Mouse (Mus musculus): Measurements from ENCODE around the gene Sbf2. TPM values are rescaled to one million over a fixed set of nuclear protein-coding genes. Genes with fewer than 3 reads are reported as not detected.

The Sbf2 gene
- polyA plus RNA-seq, 1 experiment from 2014 or later: 48.8 TPM

DNA sequence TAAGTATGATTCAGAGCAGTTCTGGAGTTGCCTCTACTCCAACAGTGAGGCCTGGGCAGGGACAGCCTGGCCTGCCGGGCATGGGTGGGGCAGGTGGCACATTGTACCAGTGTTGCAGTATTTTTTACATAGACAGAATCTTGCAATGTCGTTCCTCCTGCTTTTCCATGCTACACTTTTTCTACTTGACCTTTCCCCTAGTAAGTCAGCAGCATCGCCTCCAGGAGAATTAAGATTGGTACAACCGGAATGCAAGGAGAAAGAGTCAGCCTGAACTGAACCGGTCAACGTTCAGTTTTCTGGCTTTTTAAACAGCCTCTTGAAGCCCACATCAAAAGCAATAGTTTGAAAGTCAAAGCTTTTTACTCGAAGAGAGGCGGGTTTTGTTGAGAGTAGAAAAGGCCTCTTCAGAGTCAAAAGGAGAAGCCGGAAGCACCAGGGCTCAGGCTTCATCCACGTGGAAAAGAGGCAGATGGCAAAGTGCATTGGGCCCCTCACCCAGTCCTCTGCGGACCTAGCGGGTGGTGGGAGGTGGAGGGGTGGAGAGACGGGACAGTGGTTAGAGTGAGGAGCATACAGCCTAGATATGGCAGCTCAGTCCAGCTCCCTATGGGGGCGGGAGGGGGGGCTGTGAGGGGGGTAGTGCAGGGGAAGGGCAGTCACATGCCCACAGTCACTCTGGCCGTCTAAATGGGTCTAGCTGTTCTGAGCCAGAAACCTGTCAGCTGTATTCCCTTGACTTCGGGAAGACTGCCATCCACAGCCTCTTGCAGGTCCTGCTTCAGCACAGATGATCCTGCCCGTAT, 23.8 kb upstream of the Sbf2 start:
- 43% methylated on average over 16 of the region's 17 CpGs for WGBS
- Histone ChIP-seq H3K27ac (ENCODE audit: low read length) (peak overlapping the region; percentile 12; the same call in 1 of the 2 replicates), H3K9ac (replicated peaks; ENCODE audit: low read depth, low read length) (no peak overlapping the region), H3K27me3 (ENCODE audit: control insufficient read depth, insufficient read depth, low read length) (no peaks in the 10 kb centered on the region), H3K9me3 (ENCODE audit: control insufficient read depth, low read depth, low read length) (no peaks in the 10 kb centered on the region), H3K4me2 (replicated peaks; ENCODE audit: low read depth, low read length) (no peak overlapping the region), H3K4me3 (ENCODE audit: low read depth, low read length) (no peak overlapping the region), H3K4me1 (ENCODE audit: control insufficient read depth, insufficient read depth, low read length) (peaks cover 9% of the 10 kb centered on the region), H3K36me3 (ENCODE audit: control insufficient read depth, insufficient read depth, low read length) (no peaks in the 10 kb centered on the region)
- peak; percentile 37; the same call in 1 of the 2 replicates for ATAC-seq (ENCODE audit: insufficient number of reproducible peaks, insufficient read depth, low FRiP score, low read depth)

DNA sequence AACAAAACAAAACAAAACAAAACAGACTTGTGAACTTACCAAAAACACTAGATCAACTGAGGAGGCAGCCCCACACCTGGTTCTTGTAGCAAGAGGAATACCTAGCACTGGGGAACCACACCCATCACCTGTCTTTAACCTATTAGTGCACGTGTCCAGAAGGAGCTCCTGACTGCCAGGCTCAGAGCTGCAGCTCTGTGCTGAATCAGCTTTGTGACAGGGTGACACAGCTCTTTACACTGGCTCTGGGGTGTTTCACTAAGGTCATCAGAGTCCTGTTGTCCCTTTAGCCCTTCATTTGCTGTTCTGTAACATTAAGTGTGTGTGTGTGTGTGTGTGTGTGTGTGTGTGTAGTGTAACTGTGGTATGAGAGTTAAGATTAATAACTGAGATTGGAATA, 21.8 kb upstream of the Sbf2 start:
- Histone ChIP-seq H3K27me3 (ENCODE audit: control insufficient read depth, insufficient read depth, low read length) (no peaks in the 10 kb centered on the region), H3K9me3 (ENCODE audit: control insufficient read depth, low read depth, low read length) (no peaks in the 10 kb centered on the region), H3K9ac (replicated peaks; ENCODE audit: low read depth, low read length) (no peak overlapping the region), H3K27ac (ENCODE audit: low read length) (no peak overlapping the region), H3K4me2 (replicated peaks; ENCODE audit: low read depth, low read length) (no peak overlapping the region), H3K4me1 (ENCODE audit: control insufficient read depth, insufficient read depth, low read length) (peaks cover 9% of the 10 kb centered on the region), H3K4me3 (ENCODE audit: low read depth, low read length) (no peak overlapping the region), H3K36me3 (ENCODE audit: control insufficient read depth, insufficient read depth, low read length) (no peaks in the 10 kb centered on the region)
- no peak for ATAC-seq (ENCODE audit: insufficient number of reproducible peaks, insufficient read depth, low FRiP score, low read depth)
- 26% methylated on average over 1 of the region's 1 CpGs for WGBS

- peaks cover 9% of the 10 kb centered on the region for H3K4me1 ChIP-seq (ENCODE audit: control insufficient read depth, insufficient read depth, low read length)
- H3K4me2 ChIP-seq (replicated peaks; ENCODE audit: low read depth, low read length): no peak overlapping the region
- no peaks in the 10 kb centered on the region for H3K27me3 ChIP-seq (ENCODE audit: control insufficient read depth, insufficient read depth, low read length)
- no peak overlapping the region for H3K27ac ChIP-seq (ENCODE audit: low read length)
- WGBS: 78% methylated on average over 3 of the region's 3 CpGs
- no peak for ATAC-seq (ENCODE audit: insufficient number of reproducible peaks, insufficient read depth, low FRiP score, low read depth)
- no peak overlapping the region for H3K9ac ChIP-seq (replicated peaks; ENCODE audit: low read depth, low read length)
- H3K9me3 ChIP-seq (ENCODE audit: control insufficient read depth, low read depth, low read length): no peaks in the 10 kb centered on the region
- no peaks in the 10 kb centered on the region for H3K36me3 ChIP-seq (ENCODE audit: control insufficient read depth, insufficient read depth, low read length)
- H3K4me3 ChIP-seq (ENCODE audit: low read depth, low read length): no peak overlapping the region
Measured at GRCm38 (mm10) chr7:110635929-110636328, 21.2 kb upstream of the Sbf2 start.

GRCm38 (mm10) chr7:110631136-110631888, 16.6 kb upstream of the Sbf2 start:
- no peak overlapping the region for H3K4me2 ChIP-seq (replicated peaks; ENCODE audit: low read depth, low read length)
- H3K27ac ChIP-seq (ENCODE audit: low read length): no peak overlapping the region
- 78% methylated on average over 16 of the region's 16 CpGs for WGBS
- H3K36me3 ChIP-seq (ENCODE audit: control insufficient read depth, insufficient read depth, low read length): no peaks in the 10 kb centered on the region
- no peak overlapping the region for H3K4me3 ChIP-seq (ENCODE audit: low read depth, low read length)
- no peak overlapping the region for H3K9ac ChIP-seq (replicated peaks; ENCODE audit: low read depth, low read length)
- peaks cover 17% of the 10 kb centered on the region; the same call in 1 of the 2 replicates for H3K4me1 ChIP-seq (ENCODE audit: control insufficient read depth, insufficient read depth, low read length)
- H3K9me3 ChIP-seq (ENCODE audit: control insufficient read depth, low read depth, low read length): no peaks in the 10 kb centered on the region
- peaks cover 9% of the 10 kb centered on the region; the same call in 1 of the 2 replicates for H3K27me3 ChIP-seq (ENCODE audit: control insufficient read depth, insufficient read depth, low read length)
- no peak for ATAC-seq (ENCODE audit: insufficient number of reproducible peaks, insufficient read depth, low FRiP score, low read depth)

DNA sequence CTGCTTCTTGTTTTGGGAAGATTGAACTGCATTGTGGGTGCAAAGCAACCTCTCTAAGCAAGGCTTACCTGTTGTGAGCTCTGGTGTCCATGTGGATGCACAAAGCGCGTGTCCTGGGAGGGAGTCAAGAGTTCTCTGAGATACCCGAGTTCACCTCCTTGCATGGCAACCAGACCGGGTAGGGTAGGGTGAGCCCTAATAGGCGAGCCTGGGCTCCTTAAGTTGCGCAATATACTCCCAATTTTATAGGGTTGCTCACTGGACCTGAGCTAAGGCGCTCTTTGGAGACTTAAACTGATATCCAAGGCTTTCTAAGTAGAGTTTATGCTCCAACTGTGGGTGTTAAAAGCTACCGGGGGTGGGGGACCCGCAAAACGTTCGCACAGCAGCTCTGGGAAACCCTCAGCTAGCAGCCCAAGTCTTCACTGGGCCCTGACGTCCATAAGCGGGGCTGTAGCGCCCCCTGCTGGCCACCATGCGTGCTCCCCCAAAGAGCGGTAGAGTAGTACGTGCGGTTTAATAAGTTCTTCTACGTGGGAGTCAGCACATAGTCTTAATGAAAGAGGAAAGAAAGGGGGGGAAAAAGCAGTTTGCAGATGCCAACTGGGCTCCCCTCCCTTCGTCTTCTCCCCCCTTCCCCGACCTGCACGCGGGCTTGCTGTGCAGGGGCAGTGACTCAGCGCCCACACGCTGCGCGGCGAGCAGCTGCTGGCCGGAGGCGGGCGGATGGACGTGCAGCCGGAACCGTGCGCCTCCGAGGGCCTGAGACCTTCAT, 15.4 kb upstream of the Sbf2 start:
- Histone ChIP-seq H3K9ac (replicated peaks; ENCODE audit: low read depth, low read length) (no peak overlapping the region; the same call in 1 of the 2 replicates), H3K4me2 (replicated peaks; ENCODE audit: low read depth, low read length) (peak overlapping the region; percentile 55), H3K9me3 (ENCODE audit: control insufficient read depth, low read depth, low read length) (no peaks in the 10 kb centered on the region), H3K4me3 (ENCODE audit: low read depth, low read length) (peak overlapping the region; percentile 47), H3K4me1 (ENCODE audit: control insufficient read depth, insufficient read depth, low read length) (peaks cover 17% of the 10 kb centered on the region; the same call in 1 of the 2 replicates), H3K27me3 (ENCODE audit: control insufficient read depth, insufficient read depth, low read length) (peaks cover 19% of the 10 kb centered on the region), H3K27ac (ENCODE audit: low read length) (no peak overlapping the region), H3K36me3 (ENCODE audit: control insufficient read depth, insufficient read depth, low read length) (no peaks in the 10 kb centered on the region)
- WGBS: 2% methylated on average over 36 of the region's 36 CpGs
- ATAC-seq (ENCODE audit: insufficient number of reproducible peaks, insufficient read depth, low FRiP score, low read depth): peak; percentile 87

DNA sequence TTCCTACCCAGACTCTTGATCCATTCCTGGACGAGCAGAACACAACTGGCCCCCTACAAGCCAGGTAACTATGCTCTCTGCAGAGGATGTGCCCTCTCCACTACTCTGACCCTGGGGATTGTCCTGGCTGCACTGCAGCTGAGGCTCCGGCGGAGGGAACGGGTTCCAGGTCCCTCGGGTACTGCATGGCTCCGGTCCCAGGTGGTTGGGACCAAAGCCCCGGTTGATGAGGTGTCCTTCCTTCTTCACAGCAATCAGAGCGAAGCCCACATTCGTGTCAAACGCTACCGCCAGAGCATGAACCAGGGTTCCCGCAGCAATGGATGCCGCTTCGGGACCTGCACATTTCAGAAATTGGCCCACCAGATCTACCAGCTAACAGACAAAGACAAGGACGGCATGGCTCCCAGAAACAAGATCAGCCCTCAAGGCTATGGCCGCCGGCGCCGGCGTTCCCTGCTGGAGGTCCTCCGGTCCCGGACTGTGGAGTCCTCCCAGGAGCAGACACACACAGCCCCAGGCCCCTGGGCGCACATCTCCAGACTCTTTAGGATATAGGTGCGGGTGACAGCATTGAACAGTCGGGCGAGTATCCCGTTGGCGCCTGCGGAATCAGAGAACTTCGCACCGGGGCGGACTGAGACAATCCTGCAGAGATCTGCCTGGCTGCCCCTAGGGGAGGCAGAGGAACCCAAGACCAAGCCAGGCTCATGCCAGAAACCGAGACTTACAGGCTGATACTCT, 14.1 kb upstream of the Sbf2 start:
- Histone ChIP-seq H3K9ac (replicated peaks; ENCODE audit: low read depth, low read length) (0 out of 2 replicates have a peak overlapping the region, but pooled peaks have one; percentile 10), H3K4me1 (ENCODE audit: control insufficient read depth, insufficient read depth, low read length) (peaks cover 17% of the 10 kb centered on the region; the same call in 1 of the 2 replicates), H3K4me2 (replicated peaks; ENCODE audit: low read depth, low read length) (peak overlapping the region; percentile 48), H3K9me3 (ENCODE audit: control insufficient read depth, low read depth, low read length) (no peaks in the 10 kb centered on the region), H3K27ac (ENCODE audit: low read length) (no peak overlapping the region), H3K36me3 (ENCODE audit: control insufficient read depth, insufficient read depth, low read length) (no peaks in the 10 kb centered on the region), H3K4me3 (ENCODE audit: low read depth, low read length) (peak overlapping the region; percentile 47), H3K27me3 (ENCODE audit: control insufficient read depth, insufficient read depth, low read length) (peaks cover 20% of the 10 kb centered on the region)
- ATAC-seq (ENCODE audit: insufficient number of reproducible peaks, insufficient read depth, low FRiP score, low read depth): no peak
- under 1% methylated on average over 33 of the region's 33 CpGs for WGBS

GRCm38 (mm10) chr7:110628273-110628600, 13.5 kb upstream of the Sbf2 start:
- Histone ChIP-seq H3K36me3 (ENCODE audit: control insufficient read depth, insufficient read depth, low read length) (no peaks in the 10 kb centered on the region), H3K4me1 (ENCODE audit: control insufficient read depth, insufficient read depth, low read length) (peaks cover 17% of the 10 kb centered on the region; the same call in 1 of the 2 replicates), H3K9me3 (ENCODE audit: control insufficient read depth, low read depth, low read length) (no peaks in the 10 kb centered on the region), H3K27me3 (ENCODE audit: control insufficient read depth, insufficient read depth, low read length) (peaks cover 20% of the 10 kb centered on the region), H3K9ac (replicated peaks; ENCODE audit: low read depth, low read length) (no peak overlapping the region; the same call in 1 of the 2 replicates), H3K4me2 (replicated peaks; ENCODE audit: low read depth, low read length) (peak overlapping the region; percentile 48), H3K4me3 (ENCODE audit: low read depth, low read length) (peak overlapping the region; percentile 47), H3K27ac (ENCODE audit: low read length) (no peak overlapping the region)
- 0% methylated on average over 11 of the region's 11 CpGs for WGBS
- ATAC-seq (ENCODE audit: insufficient number of reproducible peaks, insufficient read depth, low FRiP score, low read depth): no peak
